In genomic region chr17:56693851-56694310, GRCm38 (mm10) we compare ENCODE assay signal across 8 mouse cellular contexts. TPM values are rescaled to one million over a fixed set of nuclear protein-coding genes. Genes with fewer than 3 reads are reported as not detected.
DNase-seq lines count a peak whose midpoint lies in the region; ATAC-seq lines count a peak whose summit lies in the region.

No protein-coding gene starts in this region.

- peaks cover 90% of the 10 kb centered on the region for H3K36me3 ChIP-seq in midbrain, embryonic 13.5 days
- peaks cover 23% of the 10 kb centered on the region; the same call in 1 of the 2 replicates for H3K36me3 ChIP-seq in midbrain, embryonic 11.5 days (ENCODE audit: control insufficient read depth, insufficient read depth, low read length)
- H3K36me3 ChIP-seq in heart, embryonic 15.5 days = peaks cover 47% of the 10 kb centered on the region

- peak; percentile 66 for ATAC-seq in midbrain, embryonic 13.5 days
- ATAC-seq in midbrain, embryonic 11.5 days (ENCODE audit: low FRiP score) = no peak
- peak; percentile 74; the same call in 1 of the 2 replicates for ATAC-seq in heart, embryonic 15.5 days (replicated peaks; ENCODE audit: insufficient number of reproducible peaks, insufficient read depth, low FRiP score, low read depth)
- ATAC-seq in activated CD4-positive, CD25-positive, alpha-beta regulatory T cell, adult 4 months = no peak

- peaks cover 18% of the 10 kb centered on the region for H3K4me1 ChIP-seq in midbrain, embryonic 13.5 days (replicated peaks)
- H3K4me1 ChIP-seq in midbrain, embryonic 11.5 days (ENCODE audit: control insufficient read depth, insufficient read depth, low read length) = no peaks in the 10 kb centered on the region
- peaks cover 34% of the 10 kb centered on the region for H3K4me1 ChIP-seq in heart, embryonic 15.5 days (replicated peaks)

- H3K27me3 ChIP-seq in midbrain, embryonic 13.5 days = no peaks in the 10 kb centered on the region
- no peaks in the 10 kb centered on the region for H3K27me3 ChIP-seq in midbrain, embryonic 11.5 days (ENCODE audit: control insufficient read depth, insufficient read depth, low read length)
- H3K27me3 ChIP-seq in heart, embryonic 15.5 days = no peaks in the 10 kb centered on the region

- no peak overlapping the region for H3K4me3 ChIP-seq in midbrain, embryonic 13.5 days (replicated peaks)
- no peak overlapping the region for H3K4me3 ChIP-seq in midbrain, embryonic 11.5 days (ENCODE audit: low read depth, low read length)
- H3K4me3 ChIP-seq in heart, embryonic 15.5 days = no peak overlapping the region

- no peak for DNase-seq in midbrain, embryonic 11.5 days (ENCODE audit: low spot score, missing footprints)
- DNase-seq in cerebellum, postnatal 36 days = peak; percentile 87 to 91
- peak; percentile 64 to 84 for DNase-seq in layer of hippocampus, adult 18-20 months (ENCODE audit: low spot score in 2 of 2)
- DNase-seq in lung, postnatal 4 days = peak; percentile 50 to 62
- DNase-seq in spleen, adult 12 weeks (ENCODE audit: low spot score) = no peak

- peak overlapping the region; percentile 33; the same call in 1 of the 2 replicates for H3K9ac ChIP-seq in midbrain, embryonic 13.5 days (replicated peaks)
- H3K9ac ChIP-seq in midbrain, embryonic 11.5 days (ENCODE audit: low read length) = no peak overlapping the region
- H3K9ac ChIP-seq in heart, embryonic 15.5 days = 0 out of 2 replicates have a peak overlapping the region, but pooled peaks have one; percentile 9

- WGBS in midbrain, embryonic 13.5 days = 68% methylated on average over 6 of the region's 6 CpGs
- 90% methylated on average over 6 of the region's 6 CpGs for WGBS in midbrain, embryonic 11.5 days
- WGBS in heart, embryonic 15.5 days = 36% methylated on average over 6 of the region's 6 CpGs

- no peak overlapping the region for H3K4me2 ChIP-seq in midbrain, embryonic 13.5 days (replicated peaks)
- H3K4me2 ChIP-seq in midbrain, embryonic 11.5 days = no peak overlapping the region
- 0 out of 2 replicates have a peak overlapping the region, but pooled peaks have one; percentile 19 for H3K4me2 ChIP-seq in heart, embryonic 15.5 days

- H3K9me3 ChIP-seq in midbrain, embryonic 13.5 days = no peaks in the 10 kb centered on the region
- no peaks in the 10 kb centered on the region for H3K9me3 ChIP-seq in midbrain, embryonic 11.5 days (ENCODE audit: control insufficient read depth, low read length)
- H3K9me3 ChIP-seq in heart, embryonic 15.5 days (replicated peaks) = no peaks in the 10 kb centered on the region

- H3K27ac ChIP-seq in midbrain, embryonic 13.5 days = no peak overlapping the region
- no peak overlapping the region for H3K27ac ChIP-seq in midbrain, embryonic 11.5 days (ENCODE audit: low read depth, low read length)
- peak overlapping the region; percentile 62 for H3K27ac ChIP-seq in heart, embryonic 15.5 days

RNA-seq across cellular contexts. Expression of gene Ranbp3, which starts 20.8 kb away (rescaled TPM):
- polyA plus RNA-seq in midbrain, embryonic 13.5 days (2015; fragmentation: Nextera tagmentation; extraction: Ambion mirVana) = 108 and 109 TPM in 2 replicates
- polyA plus RNA-seq in midbrain, embryonic 11.5 days (2014; fragmentation: Nextera tagmentation; extraction: Ambion mirVana) = 108 and 112 TPM in 2 replicates
- 51.9 and 65.2 TPM in 2 replicates for polyA plus RNA-seq in heart, embryonic 15.5 days (2015; fragmentation: Nextera tagmentation; extraction: Ambion mirVana)
- 10 to 100 TPM; 87.2 to 89.0 TPM for total RNA-seq in layer of hippocampus, adult 18-20 months (2021)
- 10 to 100 TPM; 40.5 to 56.7 TPM for polyA plus RNA-seq in activated CD4-positive, CD25-positive, alpha-beta regulatory T cell, adult 4 months (2017; shearing (Covaris generic))

RNA-seq across cellular contexts. Expression of gene Ndufa11, which starts 23.7 kb away (rescaled TPM):
- 465 and 479 TPM in 2 replicates for polyA plus RNA-seq in midbrain, embryonic 13.5 days (2015; fragmentation: Nextera tagmentation; extraction: Ambion mirVana)
- polyA plus RNA-seq in midbrain, embryonic 11.5 days (2014; fragmentation: Nextera tagmentation; extraction: Ambion mirVana) = 323 and 337 TPM in 2 replicates
- polyA plus RNA-seq in heart, embryonic 15.5 days (2015; fragmentation: Nextera tagmentation; extraction: Ambion mirVana) = 912 and 1,025 TPM in 2 replicates
- total RNA-seq in layer of hippocampus, adult 18-20 months (2021) = 100 to 1,000 TPM; 213 to 228 TPM
- 100 to 1,000 TPM; 272 to 279 TPM for polyA plus RNA-seq in activated CD4-positive, CD25-positive, alpha-beta regulatory T cell, adult 4 months (2017; shearing (Covaris generic))

RNA-seq across cellular contexts. Expression of gene Vmac, which starts 23.9 kb away (rescaled TPM):
- 15.5 and 18.2 TPM in 2 replicates for polyA plus RNA-seq in midbrain, embryonic 13.5 days (2015; fragmentation: Nextera tagmentation; extraction: Ambion mirVana)
- polyA plus RNA-seq in midbrain, embryonic 11.5 days (2014; fragmentation: Nextera tagmentation; extraction: Ambion mirVana) = 13.1 and 15.0 TPM in 2 replicates
- 11.6 and 16.5 TPM in 2 replicates for polyA plus RNA-seq in heart, embryonic 15.5 days (2015; fragmentation: Nextera tagmentation; extraction: Ambion mirVana)
- 10 to 100 TPM in 1 of 2 experiments, 1 to 10 TPM in 1; 9.6 to 10.2 TPM for total RNA-seq in layer of hippocampus, adult 18-20 months (2021)
- 1 to 10 TPM; 6.0 TPM for polyA plus RNA-seq in activated CD4-positive, CD25-positive, alpha-beta regulatory T cell, adult 4 months (2017; shearing (Covaris generic))

Comparison
In these comparisons a context has a peak if more than half of its experiments do, and no peak if none do; other contexts are left out.
1. ATAC-seq: peak in midbrain, embryonic 13.5 days (single experiment) and heart, embryonic 15.5 days (single experiment); none in midbrain, embryonic 11.5 days (single experiment) and activated CD4-positive, CD25-positive, alpha-beta regulatory T cell, adult 4 months (single experiment).
2. DNase-seq: peak in cerebellum, postnatal 36 days (2 of 2), layer of hippocampus, adult 18-20 months (2 of 2) and lung, postnatal 4 days (2 of 2); none in midbrain, embryonic 11.5 days (single experiment) and spleen, adult 12 weeks (single experiment).